Comparison of ENCODE assay signal across 10 mouse cellular contexts in the genomic region with DNA sequence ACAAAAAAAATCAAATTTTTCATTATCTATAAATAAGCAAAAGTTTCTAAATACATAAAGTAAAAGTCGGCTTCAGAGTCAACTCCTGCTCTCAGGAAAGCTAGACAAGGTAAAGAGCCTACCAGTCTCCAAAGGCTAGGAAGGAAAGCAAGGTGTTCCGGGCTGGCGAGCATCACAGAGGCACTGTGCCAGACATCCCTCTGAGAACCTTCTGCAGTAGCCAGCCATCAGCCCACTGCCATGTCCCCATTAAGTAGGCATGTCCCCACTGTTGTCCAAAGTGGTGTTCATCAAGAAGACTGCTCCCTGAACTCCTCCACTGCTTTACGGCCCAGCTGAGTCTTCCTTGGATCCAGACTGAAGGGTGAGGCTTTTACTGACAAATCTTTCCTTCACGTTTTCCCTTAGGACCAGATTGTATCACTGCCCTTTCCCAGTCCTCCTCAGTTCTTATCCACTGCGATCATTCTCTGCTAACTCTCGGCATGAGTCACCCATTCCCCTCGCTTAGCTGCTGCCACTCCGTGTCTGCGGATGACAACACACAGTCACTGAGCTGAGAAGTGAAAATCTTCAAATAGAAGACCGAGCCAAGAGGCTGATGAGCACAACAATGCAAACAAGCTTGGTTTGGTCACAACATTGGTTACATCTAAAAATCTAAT.
DNase-seq lines count a peak whose midpoint lies in the region; ATAC-seq and TF ChIP-seq lines count a peak whose summit lies in the region.
"Had no signal": no experiment of that assay in that cellular context is flagged by ENCODE, and none has a peak within 500 bp of the region (broad histone marks: within the 10 kb centered on the region; RNA-seq: fewer than 3 reads in every experiment).

No protein-coding gene starts in this region.

- 12% methylated on average over 11 of the region's 11 CpGs for whole genome bisulfite sequencing in cerebellum, adult 2 months
- 78% methylated on average over 11 of the region's 11 CpGs for WGBS in kidney, embryonic 16.5 days

- no peak overlapping the region for H3K9ac ChIP-seq in kidney, embryonic 16.5 days (replicated peaks; ENCODE audit: low read length)
- H3K9ac ChIP-seq: forebrain, postnatal 0 days; intestine, embryonic 15.5 days had no signal

- no peak overlapping the region for H3K4me2 ChIP-seq in kidney, embryonic 16.5 days (replicated peaks; ENCODE audit: low read depth, low read length)
- H3K4me2 ChIP-seq: intestine, embryonic 15.5 days had no signal

- H3K36me3 ChIP-seq in kidney, embryonic 16.5 days (ENCODE audit: insufficient read depth, low read length): no peaks in the 10 kb centered on the region
- H3K36me3 ChIP-seq: intestine, embryonic 15.5 days had no signal

- peaks cover 18% of the 10 kb centered on the region for H3K4me1 ChIP-seq in cerebellum, adult 2 months (ENCODE audit: control insufficient read depth, insufficient read depth, low read length)
- H3K4me1 ChIP-seq in kidney, embryonic 16.5 days (ENCODE audit: insufficient read depth, low read length): peaks cover 14% of the 10 kb centered on the region; the same call in 1 of the 2 replicates
- H3K4me1 ChIP-seq: intestine, embryonic 15.5 days had no signal

- TF ChIP-seq POLR2A in cerebellum, adult 2 months (IDR thresholded peaks at IDR 0.05; ENCODE audit: borderline replicate concordance, insufficient read depth, low read length): no peak

- peak; percentile 26 for DNase-seq in gastrocnemius, adult 2 months
- no peak for DNase-seq in gastrocnemius, adult 8-10 months (ENCODE audit: low spot score in 2 of 2)
- peak; percentile 57 for DNase-seq in right cerebral cortex, adult 18-20 months
- no peak for DNase-seq in right cerebral cortex, postnatal 14 days
- peak; percentile 93 to 95 for DNase-seq in cerebellum, adult 2 months
- DNase-seq in lung, adult 18-20 months: no peak
- DNase-seq: forebrain, postnatal 0 days; kidney, postnatal 4 days had no signal

- intact Hi-C loops in gastrocnemius, adult 2 months (cut with DNase I): no loop called here

- no peak for TF ChIP-seq CTCF in gastrocnemius, adult 2 months (IDR thresholded peaks at IDR 0.05)
- TF ChIP-seq CTCF in cerebellum, adult 2 months (IDR thresholded peaks at IDR 0.05; ENCODE audit: borderline replicate concordance, insufficient read depth, low read depth, low read length): no peak

- no peaks in the 10 kb centered on the region for H3K27me3 ChIP-seq in cerebellum, adult 2 months (ENCODE audit: control insufficient read depth, insufficient read depth, low read length)
- no peaks in the 10 kb centered on the region for H3K27me3 ChIP-seq in kidney, embryonic 16.5 days (ENCODE audit: insufficient read depth, low read length)
- H3K27me3 ChIP-seq: intestine, embryonic 15.5 days had no signal

- 0 out of 2 replicates have a peak overlapping the region, but pooled peaks have one; percentile 35 for H3K27ac ChIP-seq in gastrocnemius, adult 2 months
- peak overlapping the region; percentile 49 for H3K27ac ChIP-seq in cerebellum, adult 2 months (ENCODE audit: insufficient read depth, low read length)
- no peak overlapping the region for H3K27ac ChIP-seq in kidney, embryonic 16.5 days (ENCODE audit: low read length)
- H3K27ac ChIP-seq: intestine, embryonic 15.5 days had no signal

- no peak overlapping the region for H3K4me3 ChIP-seq in gastrocnemius, adult 2 months
- no peak overlapping the region for H3K4me3 ChIP-seq in cerebellum, adult 2 months (replicated peaks; ENCODE audit: insufficient read depth, low read depth, low read length)
- H3K4me3 ChIP-seq in kidney, embryonic 16.5 days (ENCODE audit: low read length): no peak overlapping the region
- H3K4me3 ChIP-seq: intestine, embryonic 15.5 days had no signal

- no peak for ATAC-seq in kidney, embryonic 16.5 days (ENCODE audit: low FRiP score, low TSS enrichment)
- ATAC-seq: forebrain, postnatal 0 days; intestine, embryonic 15.5 days had no signal

- no peaks in the 10 kb centered on the region for H3K9me3 ChIP-seq in kidney, embryonic 16.5 days (ENCODE audit: low read length)
- H3K9me3 ChIP-seq: intestine, embryonic 15.5 days had no signal

Comparison
In these comparisons a context has a peak if more than half of its experiments do, and no peak if none do; other contexts are left out.
1. DNase-seq: peak in gastrocnemius, adult 2 months (single experiment), right cerebral cortex, adult 18-20 months (single experiment) and cerebellum, adult 2 months (2 of 2); none in gastrocnemius, adult 8-10 months (0 of 2), right cerebral cortex, postnatal 14 days (single experiment) and lung, adult 18-20 months (0 of 2).